Mouse (Mus musculus) intestine, postnatal 0 days (tissue): ENCODE measurements around the gene 4933415A04Rik. TPM values are rescaled to one million over a fixed set of nuclear protein-coding genes. Genes with fewer than 3 reads are reported as not detected.

Experiments
- ATAC-seq: fragments of 200-750 bp; cut with Nextera tagmentation; 2 replicates; pipeline ENCODE4 v1.8.0; 2017; ENCODE audit warnings: mild to moderate bottlenecking, moderate TSS enrichment, moderate library complexity
- H3K27ac ChIP-seq: fragments of 300-500 bp; sonication (generic); 2 replicates; pipeline ENCODE4 v1.5.1; 2014; ENCODE audit warnings: mild to moderate bottlenecking, low read depth, low read length, moderate library complexity
- H3K27me3 ChIP-seq: fragments of 300-500 bp; sonication (generic); replicated peaks from 2 replicates; pipeline ENCODE4 v1.6.1; 2014; ENCODE audit warnings: low read length, mixed read lengths; ENCODE audit not compliant: control insufficient read depth, insufficient read depth
- H3K36me3 ChIP-seq: fragments of 300-500 bp; sonication (generic); 2 replicates; pipeline ENCODE4 v1.6.1; 2014; ENCODE audit warnings: mild to moderate bottlenecking, moderate library complexity; ENCODE audit not compliant: control insufficient read depth, insufficient read depth
- H3K4me1 ChIP-seq: fragments of 300-500 bp; sonication (generic); replicated peaks from 2 replicates; pipeline ENCODE4 v1.6.1; 2014; ENCODE audit warnings: antibody characterized with exemption, low read length, mixed read lengths; ENCODE audit not compliant: control insufficient read depth, insufficient read depth
- H3K4me2 ChIP-seq: fragments of 300-500 bp; sonication (generic); replicated peaks from 2 replicates; pipeline ENCODE4 v1.6.1; 2014; ENCODE audit warnings: low read depth, mild to moderate bottlenecking, moderate library complexity
- H3K4me3 ChIP-seq: fragments of 300-500 bp; sonication (generic); 2 replicates; pipeline ENCODE4 v1.5.1; 2014; ENCODE audit warnings: low read depth, low read length
- H3K9ac ChIP-seq: fragments of 300-500 bp; sonication (generic); 2 replicates; pipeline ENCODE4 v1.6.1; 2014; ENCODE audit warnings: mild to moderate bottlenecking, low read depth, low read length
- H3K9me3 ChIP-seq: fragments of 300-500 bp; sonication (generic); 2 replicates; pipeline ENCODE4 v1.6.1; 2016; ENCODE audit warnings: mixed run types; ENCODE audit not compliant: control insufficient read depth
- CTCF ChIP-seq: sonication (generic); IDR thresholded peaks from 2 replicates; pipeline ENCODE4 v1.5.1; 2016; ENCODE audit warnings: low read depth, mild to moderate bottlenecking, control low read depth, antibody characterized with exemption, moderate library complexity
- WGBS: fragments of 180-500 bp; shearing (Covaris S2); extraction: QIAGEN DNeasy Blood & Tissue Kit; methylation state at CpG from one replicate; pipeline ENCODE4 v1.1.7; 2014; 5-methylcytosine and 5-hydroxymethylcytosine counted together
- polyA plus RNA-seq: library from polyadenylated mRNA; unstranded; fragments of >200 nt; fragmentation: Nextera tagmentation; extraction: Ambion mirVana; gene quantifications from 2 replicates; pipeline ENCODE4 v1.2.1, GENCODE M21; 2015

Gene 4933415A04Rik
- polyA plus RNA-seq, 1 experiment from 2014 or later: 5.3 TPM

- Histone ChIP-seq H3K27me3 (no peaks in the 10 kb centered on the region), H3K4me3 (no peak overlapping the region), H3K4me2 (no peak overlapping the region), H3K9ac (no peak overlapping the region), H3K27ac (no peak overlapping the region), H3K9me3 (no peaks in the 10 kb centered on the region), H3K4me1 (no peaks in the 10 kb centered on the region), H3K36me3 (no peaks in the 10 kb centered on the region)
- WGBS: 84% methylated on average over 3 of the region's 3 CpGs
- TF ChIP-seq CTCF: no peak
- ATAC-seq: no peak
Measured at GRCm38 (mm10) chr11:43608440-43608839, 21.6 kb downstream of the 4933415A04Rik start.

DNA sequence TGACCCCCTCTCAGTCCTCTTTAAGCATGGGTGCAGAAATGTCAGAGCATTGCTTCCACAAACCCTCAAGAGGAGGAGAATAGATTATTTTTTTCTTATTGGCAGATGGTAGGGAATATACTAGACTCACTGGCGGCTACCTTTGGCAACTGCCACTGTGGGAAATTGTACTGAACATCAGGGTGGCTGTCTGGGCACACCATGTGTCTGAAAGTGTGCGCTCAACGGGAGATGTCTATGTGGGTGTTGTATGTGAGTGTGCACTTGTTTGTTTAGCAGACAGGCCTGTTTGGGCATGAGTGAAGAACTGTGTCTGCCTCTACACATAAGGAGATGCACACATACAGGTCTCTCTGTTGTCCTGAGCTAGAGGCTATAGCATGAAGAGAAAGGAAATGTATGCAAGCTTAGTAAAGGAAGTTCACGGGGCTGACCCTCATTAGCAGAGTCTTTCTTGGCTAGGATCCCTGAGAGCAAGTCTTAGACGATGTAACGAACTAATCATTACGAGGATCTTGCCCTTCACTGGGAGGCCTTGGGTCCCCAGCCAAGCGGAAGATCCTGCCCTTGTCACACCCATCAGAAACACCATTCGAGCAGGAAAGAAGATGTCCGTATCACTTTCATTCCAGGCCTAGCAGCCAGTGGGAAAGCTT lies 23.3 kb downstream of the 4933415A04Rik start:
- Histone ChIP-seq H3K27me3 (no peaks in the 10 kb centered on the region), H3K4me1 (no peaks in the 10 kb centered on the region), H3K4me3 (no peak overlapping the region), H3K9me3 (no peaks in the 10 kb centered on the region), H3K36me3 (no peaks in the 10 kb centered on the region), H3K4me2 (no peak overlapping the region), H3K9ac (no peak overlapping the region), H3K27ac (no peak overlapping the region)
- TF ChIP-seq CTCF: no peak
- peak; percentile 20; the same call in 1 of the 2 replicates for ATAC-seq
- whole genome bisulfite sequencing: 58% methylated on average over 10 of the region's 10 CpGs

- Histone ChIP-seq H3K36me3 (no peaks in the 10 kb centered on the region), H3K27ac (no peak overlapping the region), H3K9ac (no peak overlapping the region), H3K9me3 (0 out of 2 replicates have a peak, but pooled peaks cover 3% of the 10 kb centered on the region), H3K27me3 (no peaks in the 10 kb centered on the region), H3K4me2 (no peak overlapping the region), H3K4me1 (no peaks in the 10 kb centered on the region), H3K4me3 (no peak overlapping the region)
- peak; percentile 45 for ATAC-seq
- 32% methylated on average over 5 of the region's 5 CpGs for WGBS
- TF ChIP-seq CTCF: no peak
Measured at GRCm38 (mm10) chr11:43610662-43611033, 23.8 kb downstream of the 4933415A04Rik start.

DNA sequence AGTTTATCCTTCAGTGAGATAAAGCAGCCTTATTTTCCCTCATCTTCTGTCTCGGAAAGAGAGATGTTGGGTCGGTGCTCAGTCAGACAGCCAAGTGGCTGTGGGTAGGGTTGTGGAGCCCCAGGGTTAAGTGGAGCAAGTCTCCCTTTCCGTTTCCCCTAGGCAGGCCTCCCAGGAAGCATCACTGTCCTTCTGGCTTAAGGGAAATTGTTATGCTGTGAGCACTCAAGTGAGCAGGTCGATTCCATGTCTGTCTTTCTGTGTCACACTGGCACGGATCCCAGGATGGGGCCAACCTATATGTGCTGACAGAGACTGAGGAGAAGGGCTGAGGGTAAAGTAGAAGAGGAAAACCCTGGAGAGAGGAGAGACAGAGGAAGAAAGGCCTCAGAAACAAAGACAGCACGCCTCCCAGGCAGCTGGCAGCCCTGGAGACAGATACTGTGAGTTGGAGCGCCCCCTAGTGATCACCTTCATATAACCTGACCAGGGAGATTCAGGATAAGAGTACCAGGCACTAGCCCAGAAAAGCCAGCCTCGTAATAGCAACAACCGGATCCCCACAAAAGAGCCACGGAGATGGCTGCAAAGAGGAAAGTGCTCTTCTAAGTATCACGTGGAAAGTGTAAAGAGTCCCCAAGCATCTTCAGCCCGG lies 26.1 kb downstream of the 4933415A04Rik start:
- Histone ChIP-seq H3K27me3 (no peaks in the 10 kb centered on the region), H3K27ac (no peak overlapping the region), H3K9ac (no peak overlapping the region), H3K4me1 (no peaks in the 10 kb centered on the region), H3K4me3 (no peak overlapping the region), H3K9me3 (0 out of 2 replicates have a peak, but pooled peaks cover 3% of the 10 kb centered on the region), H3K36me3 (no peaks in the 10 kb centered on the region), H3K4me2 (no peak overlapping the region)
- 25% methylated on average over 12 of the region's 12 CpGs for WGBS
- ATAC-seq: peak; percentile 58; the same call in 1 of the 2 replicates
- TF ChIP-seq CTCF: peak; percentile 90

DNA sequence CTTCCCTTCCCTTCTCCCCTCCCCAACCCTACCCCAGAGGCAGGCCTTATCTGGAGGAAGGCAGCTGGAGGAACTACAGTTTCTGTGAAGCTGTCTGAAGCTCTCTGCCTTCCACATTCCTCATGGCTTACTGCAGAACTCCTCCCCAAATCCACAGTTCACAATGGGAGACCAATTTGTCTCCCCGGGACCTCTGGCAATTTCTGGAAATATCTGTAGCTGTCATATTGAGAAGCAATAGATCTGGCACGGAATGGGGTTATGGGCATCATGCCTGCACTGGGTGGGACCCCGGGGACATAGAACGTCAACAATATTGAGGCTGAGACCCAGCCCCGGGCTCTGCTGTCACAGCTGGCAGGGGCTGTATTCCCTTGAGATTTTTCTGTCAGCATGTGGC lies 31.1 kb downstream of the 4933415A04Rik start:
- no peaks in the 10 kb centered on the region for H3K4me1 ChIP-seq
- no peak for ATAC-seq
- 0 out of 2 replicates have a peak, but pooled peaks cover 3% of the 10 kb centered on the region for H3K9me3 ChIP-seq
- no peak overlapping the region for H3K4me2 ChIP-seq
- no peak for TF ChIP-seq CTCF
- 49% methylated on average over 5 of the region's 5 CpGs for WGBS
- no peak overlapping the region for H3K27ac ChIP-seq
- no peaks in the 10 kb centered on the region for H3K36me3 ChIP-seq
- H3K9ac ChIP-seq: no peak overlapping the region
- no peak overlapping the region for H3K4me3 ChIP-seq
- no peaks in the 10 kb centered on the region for H3K27me3 ChIP-seq

GRCm38 (mm10) chr11:43618403-43618802 lies 31.6 kb downstream of the 4933415A04Rik start:
- no peak for TF ChIP-seq CTCF

More at GRCm38 (mm10) chr11:43618403-43618802, 31.6 kb downstream of the 4933415A04Rik start:
- no peak overlapping the region for H3K4me3 ChIP-seq
- H3K9ac ChIP-seq: no peak overlapping the region
- 63% methylated on average over 7 of the region's 7 CpGs for WGBS
- ATAC-seq: no peak
- no peak overlapping the region for H3K27ac ChIP-seq
- 0 out of 2 replicates have a peak, but pooled peaks cover 3% of the 10 kb centered on the region for H3K9me3 ChIP-seq
- H3K27me3 ChIP-seq: no peaks in the 10 kb centered on the region
- H3K4me1 ChIP-seq: no peaks in the 10 kb centered on the region
- no peaks in the 10 kb centered on the region for H3K36me3 ChIP-seq
- no peak overlapping the region for H3K4me2 ChIP-seq
